Mouse (Mus musculus) forelimb bud, embryonic 11.5 days (tissue): Measurements from ENCODE around the gene Cdh15.

ENCODE experiments used
- DNase-seq: peaks from one replicate; pipeline ENCODE4 v3.0.0-alpha.2; 2012; ENCODE audit warnings: low read depth, low spot score

Gene Cdh15

DNA sequence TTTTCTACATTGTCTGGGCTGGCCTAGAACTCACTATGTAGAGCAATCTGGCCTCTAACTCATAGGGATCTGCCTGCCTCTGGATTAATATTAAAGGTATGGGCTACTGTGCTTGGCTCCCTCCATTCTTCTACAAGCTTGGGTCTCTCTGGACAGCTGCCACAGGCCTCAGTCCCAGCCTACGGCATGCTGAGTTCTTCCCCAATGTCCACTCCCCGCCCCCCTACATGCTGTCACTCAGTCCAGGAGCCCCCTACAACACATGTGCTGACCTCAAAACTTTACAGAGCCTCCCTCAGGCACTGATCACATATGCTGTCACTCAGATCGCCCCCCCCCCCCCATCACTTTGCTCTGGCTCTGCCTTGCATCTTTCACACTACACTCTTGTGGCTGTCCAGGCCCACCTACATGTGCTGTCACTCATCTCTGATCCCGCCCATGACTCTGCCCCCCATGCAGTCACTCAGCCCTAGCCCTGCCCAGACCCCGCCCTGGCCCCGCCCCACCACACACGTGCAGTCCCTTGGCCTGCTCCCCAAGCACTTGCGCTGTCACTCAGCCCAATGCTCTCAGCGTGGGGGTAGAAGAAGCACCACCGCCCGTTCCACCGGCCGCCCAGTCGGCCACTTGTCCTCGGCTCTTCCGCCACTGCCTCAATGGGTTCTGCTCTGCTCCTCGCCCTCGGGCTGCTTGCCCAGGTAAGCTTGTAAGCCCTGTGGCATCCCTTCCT lies at the start of gene Cdh15:
Gene Cdh15 (plus strand): TSS at position 138 of the 733 bp plus-strand sequence.
- peak; percentile 41 for DNase-seq

DNA sequence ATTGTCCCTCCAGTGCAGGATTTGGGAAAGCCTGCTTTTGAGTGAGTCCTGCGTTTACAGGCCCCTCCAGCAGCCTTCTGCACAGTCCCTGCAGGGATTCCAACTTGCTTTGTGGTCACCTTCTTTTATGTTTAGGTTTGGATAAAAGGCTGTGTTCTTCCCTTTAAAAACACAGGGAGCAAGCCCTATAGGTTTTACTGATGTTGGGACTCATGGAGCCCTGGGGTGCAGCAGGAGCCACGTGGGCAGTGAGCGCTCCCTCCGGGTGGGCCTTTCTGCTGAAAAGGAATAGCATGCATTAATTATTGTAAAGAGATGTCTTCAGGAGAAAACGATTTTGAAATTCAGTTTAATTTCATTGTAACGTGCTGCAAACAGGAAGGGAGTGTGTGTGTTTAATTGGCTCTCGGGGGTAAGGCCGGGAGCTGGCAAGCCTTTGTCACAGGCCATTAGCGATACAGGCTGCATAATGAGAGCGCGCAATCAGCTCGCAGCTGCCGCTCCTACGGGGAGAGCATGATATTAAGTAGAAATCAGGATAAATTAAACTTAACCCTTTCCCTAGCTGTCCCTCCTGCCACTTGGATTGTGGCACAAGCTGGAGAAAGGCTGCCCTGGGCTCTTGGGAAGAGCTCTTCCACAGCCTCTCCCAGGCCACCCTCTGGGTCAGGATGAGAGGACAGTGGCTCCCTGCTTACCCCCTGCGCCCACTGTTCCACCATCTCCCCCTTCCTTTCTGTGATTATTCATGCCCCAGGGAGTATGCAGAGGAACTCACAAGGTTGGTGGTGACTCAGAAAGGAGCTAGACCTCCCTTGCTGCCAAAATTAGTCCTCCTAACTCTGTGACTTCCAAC lies 43.6 kb upstream of the Cdh15 start:
- DNase-seq = no peak

DNA sequence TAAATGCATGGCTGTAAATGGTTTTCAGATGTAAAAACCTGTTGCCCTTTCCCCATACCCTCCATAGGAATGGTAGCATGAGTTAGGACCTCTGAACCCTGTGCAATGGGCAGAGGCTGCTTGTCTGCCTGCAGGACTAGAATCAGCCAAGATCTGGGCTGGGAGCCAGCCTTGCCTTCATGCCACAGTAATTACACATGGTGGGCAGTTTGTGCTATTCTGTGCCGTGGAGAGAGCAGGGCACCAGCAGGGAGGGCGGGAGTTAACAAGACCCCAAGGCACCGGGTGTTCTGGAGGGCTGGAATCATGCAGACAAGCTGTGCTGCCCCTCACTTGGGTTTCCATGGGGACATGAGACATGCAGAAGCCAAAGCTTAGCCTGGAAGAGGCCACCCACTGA lies 42.4 kb upstream of the Cdh15 start:
- DNase-seq = no peak

- DNase-seq = no peak
These were observed 40.7 kb upstream of the Cdh15 start for GRCm38 (mm10) chr8:122806956-122807538.

- no peak for DNase-seq
These were observed 39.9 kb upstream of the Cdh15 start for GRCm38 (mm10) chr8:122807907-122808306.

DNA sequence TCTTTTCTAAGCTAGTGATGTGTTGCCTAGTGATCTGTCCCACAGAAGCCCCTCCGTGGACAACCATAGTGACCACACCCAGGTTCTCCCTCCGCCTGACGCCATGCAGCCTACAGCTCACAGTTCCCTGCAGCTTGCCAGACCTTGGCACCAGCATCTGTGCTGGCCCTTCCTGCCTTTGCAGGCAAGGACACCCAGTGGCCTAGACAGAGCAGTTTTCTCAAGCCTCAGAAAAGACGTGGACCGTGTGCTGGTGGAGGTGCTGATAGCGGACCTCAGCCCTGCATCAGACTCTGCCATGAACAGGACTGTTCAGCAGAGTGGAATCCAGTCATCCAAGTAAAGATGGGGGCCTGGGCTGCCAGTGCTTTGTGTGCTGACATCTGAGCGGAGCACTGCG lies 37.4 kb upstream of the Cdh15 start:
- no peak for DNase-seq

GRCm38 (mm10) chr8:122811870-122812494 lies 35.8 kb upstream of the Cdh15 start:
- DNase-seq = no peak

- no peak for DNase-seq
These were observed 35.0 kb upstream of the Cdh15 start for GRCm38 (mm10) chr8:122812610-122813250.

GRCm38 (mm10) chr8:122814608-122815007 lies 33.2 kb upstream of the Cdh15 start:
- DNase-seq = no peak

DNA sequence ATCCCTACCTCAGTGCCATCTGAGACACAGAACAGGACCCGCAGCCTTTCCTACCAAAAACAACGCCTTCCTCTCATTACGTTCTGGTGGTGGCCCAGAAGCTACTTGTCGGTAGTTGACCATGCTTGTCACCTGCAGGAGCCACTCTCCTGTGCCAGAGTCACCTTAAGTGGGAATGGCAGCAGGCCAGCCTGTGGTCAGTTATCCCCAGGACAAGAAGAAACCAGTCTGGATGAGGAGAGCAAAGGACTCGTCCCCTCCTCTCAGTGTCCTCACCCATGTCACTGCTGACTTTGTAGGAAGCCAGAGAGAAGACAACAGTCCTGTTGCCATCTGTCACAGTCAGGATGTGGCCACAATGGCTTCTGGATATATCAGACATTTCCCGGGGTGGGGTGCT lies 30.8 kb upstream of the Cdh15 start:
- no peak for DNase-seq

GRCm38 (mm10) chr8:122817724-122818496 lies 29.9 kb upstream of the Cdh15 start:
- DNase-seq = no peak

DNA sequence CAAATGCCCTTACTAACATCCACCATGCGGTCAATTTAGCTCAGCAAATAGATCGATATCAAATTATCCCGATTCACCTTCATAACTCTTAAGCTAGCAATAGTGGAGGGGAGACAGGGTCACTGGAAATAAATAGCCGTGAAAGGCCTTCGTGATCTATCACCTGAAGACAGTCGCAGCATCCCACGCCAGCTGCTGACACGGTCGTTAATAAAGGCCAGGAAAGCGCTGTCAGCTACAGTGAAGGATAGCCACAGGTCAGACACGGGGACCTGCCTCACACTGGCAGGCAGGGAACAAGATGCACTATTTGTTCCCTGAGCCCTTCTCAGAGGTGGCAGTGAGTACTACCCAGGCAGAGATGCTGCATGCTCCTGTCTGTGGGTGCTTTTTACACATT lies 28.0 kb upstream of the Cdh15 start:
- no peak for DNase-seq

GRCm38 (mm10) chr8:122824571-122824970 lies 23.2 kb upstream of the Cdh15 start:
- DNase-seq = peak; percentile 40

GRCm38 (mm10) chr8:122824986-122825385 lies 22.8 kb upstream of the Cdh15 start:
- no peak for DNase-seq

DNA sequence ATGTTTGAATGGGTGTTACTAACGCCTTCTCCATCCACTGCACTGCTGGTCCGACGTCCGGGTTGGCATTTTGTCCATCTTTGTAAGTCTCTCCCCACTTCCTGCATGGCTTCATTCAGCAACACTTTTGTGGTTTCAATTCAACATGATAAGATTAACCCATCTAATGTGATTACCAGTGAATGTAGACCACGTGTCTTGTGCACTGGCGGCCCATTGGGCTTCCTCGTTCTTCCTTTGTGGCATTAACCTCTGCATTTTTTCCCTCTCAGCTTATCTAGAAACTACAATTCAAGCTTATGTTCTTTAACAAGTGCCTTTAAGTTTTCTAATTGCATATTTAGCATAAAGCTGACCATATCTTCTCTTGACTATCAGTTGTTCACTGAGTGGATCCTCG lies 22.4 kb upstream of the Cdh15 start:
- DNase-seq = no peak

GRCm38 (mm10) chr8:122829396-122829795 lies 18.4 kb upstream of the Cdh15 start:
- DNase-seq = no peak

- peak; percentile 78 for DNase-seq
These were observed 17.3 kb upstream of the Cdh15 start for GRCm38 (mm10) chr8:122830349-122831061.

DNA sequence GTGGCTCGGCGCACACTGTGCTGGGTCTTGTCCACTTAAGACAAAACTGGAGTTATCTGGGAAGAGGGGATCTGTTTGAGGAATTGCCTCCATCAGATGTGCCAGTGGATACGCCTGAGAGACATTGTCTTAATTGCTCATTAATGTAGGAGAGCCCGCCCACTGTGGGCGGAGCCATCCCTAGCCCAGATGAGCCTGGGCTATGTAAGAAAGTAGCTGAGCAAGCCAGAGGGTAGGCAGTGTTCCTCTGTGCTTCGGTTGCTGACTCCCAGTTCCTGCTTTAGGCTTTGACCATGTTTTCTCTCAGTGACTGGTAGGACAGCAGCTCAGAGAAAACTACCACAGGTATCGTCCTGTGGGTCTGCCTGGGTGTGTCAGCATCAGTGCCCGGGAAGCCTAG lies 13.3 kb upstream of the Cdh15 start:
- no peak for DNase-seq

DNA sequence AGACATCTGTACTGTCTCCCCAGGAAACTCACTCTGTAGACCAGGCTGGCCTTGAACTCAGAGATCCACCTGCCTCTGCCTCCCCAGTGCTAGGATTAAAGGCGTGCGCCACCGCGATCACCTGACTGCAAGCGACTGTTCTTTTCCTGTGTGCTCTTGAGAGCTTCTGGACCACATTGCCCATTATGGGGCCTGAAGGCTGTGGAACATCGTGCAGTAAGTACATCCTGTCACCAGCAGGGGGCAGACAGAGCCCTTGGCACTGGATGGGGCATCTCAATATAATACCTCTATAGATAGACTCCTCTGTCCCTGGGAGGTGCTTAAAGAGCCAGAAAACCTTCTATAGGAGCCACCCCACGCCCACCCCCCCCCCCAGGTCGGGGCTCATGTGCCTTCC lies 12.8 kb upstream of the Cdh15 start:
- DNase-seq = peak; percentile 79

- DNase-seq = no peak
These were observed 11.6 kb upstream of the Cdh15 start for GRCm38 (mm10) chr8:122836199-122836598.
